Mouse (Mus musculus) forebrain, embryonic 15.5 days (tissue): ENCODE measurements around the gene Msx3. TPM values are rescaled to one million over a fixed set of nuclear protein-coding genes. Genes with fewer than 3 reads are reported as not detected.

ENCODE experiments used
- ATAC-seq: fragments of 200-750 bp; cut with Nextera tagmentation; replicated peaks from 2 replicates; pipeline ENCODE4 v1.8.0; 2017; ENCODE audit warnings: mild to moderate bottlenecking, moderate TSS enrichment, moderate library complexity
- H3K27ac ChIP-seq: fragments of 300-500 bp; sonication (generic); replicated peaks from 2 replicates; pipeline ENCODE4 v1.5.1; 2015; ENCODE audit warnings: mild to moderate bottlenecking, inconsistent platforms
- H3K27me3 ChIP-seq: fragments of 300-500 bp; sonication (generic); 2 replicates; pipeline ENCODE4 v1.6.1; 2015; ENCODE audit warnings: inconsistent platforms
- H3K36me3 ChIP-seq: fragments of 300-500 bp; sonication (generic); 2 replicates; pipeline ENCODE4 v1.6.1; 2015; ENCODE audit warnings: mild to moderate bottlenecking, inconsistent platforms
- H3K4me1 ChIP-seq: fragments of 300-500 bp; sonication (generic); 2 replicates; pipeline ENCODE4 v1.6.1; 2015; ENCODE audit warnings: inconsistent platforms
- H3K4me2 ChIP-seq: fragments of 300-500 bp; sonication (generic); replicated peaks from 2 replicates; pipeline ENCODE4 v1.6.1; 2015; ENCODE audit warnings: mild to moderate bottlenecking, inconsistent platforms
- H3K4me3 ChIP-seq: fragments of 300-500 bp; sonication (generic); 2 replicates; pipeline ENCODE4 v1.5.1; 2015; ENCODE audit warnings: mild to moderate bottlenecking, inconsistent platforms
- H3K9ac ChIP-seq: fragments of 300-500 bp; sonication (generic); replicated peaks from 2 replicates; pipeline ENCODE4 v1.6.1; 2015; ENCODE audit warnings: mild to moderate bottlenecking, inconsistent platforms
- H3K9me3 ChIP-seq: fragments of 300-500 bp; sonication (generic); 2 replicates; pipeline ENCODE4 v1.6.1; 2016; ENCODE audit warnings: inconsistent platforms
- WGBS: fragments of 180-500 bp; shearing (Covaris S2); methylation state at CpG from one replicate; pipeline ENCODE4 v1.1.7; 2015; ENCODE audit warnings: mixed read lengths; 5-methylcytosine and 5-hydroxymethylcytosine counted together
- polyA plus RNA-seq: library from polyadenylated mRNA; unstranded; fragments of >200 nt; fragmentation: Nextera tagmentation; extraction: Ambion mirVana; gene quantifications from 2 replicates; pipeline ENCODE4 v1.2.1, GENCODE M21; 2015

Gene Msx3
- polyA plus RNA-seq, 1 experiment from 2014 or later = 0.73 TPM

GRCm38 (mm10) chr7:140077698-140078097 is 28.8 kb upstream of the Msx3 start:
- no peak overlapping the region for H3K4me2 ChIP-seq
- H3K9ac ChIP-seq = no peak overlapping the region
- H3K36me3 ChIP-seq = 0 out of 2 replicates have a peak, but pooled peaks cover 2% of the 10 kb centered on the region
- H3K9me3 ChIP-seq = no peaks in the 10 kb centered on the region
- no peak for ATAC-seq
- no peak overlapping the region for H3K27ac ChIP-seq
- 76% methylated on average over 6 of the region's 6 CpGs for WGBS
- peaks cover 35% of the 10 kb centered on the region for H3K4me1 ChIP-seq
- no peak overlapping the region for H3K4me3 ChIP-seq
- H3K27me3 ChIP-seq = 0 out of 2 replicates have a peak, but pooled peaks cover 6% of the 10 kb centered on the region

GRCm38 (mm10) chr7:140070042-140070711 is 21.3 kb upstream of the Msx3 start:
- peaks cover 6% of the 10 kb centered on the region; the same call in 1 of the 2 replicates for H3K36me3 ChIP-seq
- H3K9ac ChIP-seq = no peak overlapping the region
- H3K27ac ChIP-seq = no peak overlapping the region
- no peaks in the 10 kb centered on the region for H3K4me1 ChIP-seq
- no peak for ATAC-seq
- 0 out of 2 replicates have a peak overlapping the region, but pooled peaks have one; percentile 25 for H3K4me2 ChIP-seq
- peaks cover 15% of the 10 kb centered on the region for H3K27me3 ChIP-seq
- H3K9me3 ChIP-seq = no peaks in the 10 kb centered on the region
- no peak overlapping the region for H3K4me3 ChIP-seq
- WGBS = 43% methylated on average over 39 of the region's 39 CpGs

GRCm38 (mm10) chr7:140067397-140067796 is 18.5 kb upstream of the Msx3 start:
- Histone ChIP-seq H3K9ac (no peak overlapping the region), H3K9me3 (no peaks in the 10 kb centered on the region), H3K36me3 (peaks cover 4% of the 10 kb centered on the region; the same call in 1 of the 2 replicates), H3K4me3 (no peak overlapping the region), H3K27ac (no peak overlapping the region), H3K27me3 (peaks cover 9% of the 10 kb centered on the region), H3K4me1 (peaks cover 3% of the 10 kb centered on the region; the same call in 1 of the 2 replicates), H3K4me2 (no peak overlapping the region)
- ATAC-seq = no peak
- 69% methylated on average over 6 of the region's 6 CpGs for WGBS

GRCm38 (mm10) chr7:140063092-140063491 is 14.2 kb upstream of the Msx3 start:
- no peak overlapping the region for H3K27ac ChIP-seq

GRCm38 (mm10) chr7:140062307-140062706 is 13.4 kb upstream of the Msx3 start:
- ATAC-seq = peak; percentile 20
- H3K4me1 ChIP-seq = peaks cover 43% of the 10 kb centered on the region
- H3K9ac ChIP-seq = no peak overlapping the region
- H3K9me3 ChIP-seq = no peaks in the 10 kb centered on the region
- no peaks in the 10 kb centered on the region; the same call in 1 of the 2 replicates for H3K27me3 ChIP-seq
- WGBS = 7% methylated on average over 11 of the region's 11 CpGs
- no peak overlapping the region for H3K4me3 ChIP-seq
- H3K27ac ChIP-seq = no peak overlapping the region
- no peaks in the 10 kb centered on the region for H3K36me3 ChIP-seq
- H3K4me2 ChIP-seq = no peak overlapping the region; the same call in 1 of the 2 replicates

More at GRCm38 (mm10) chr7:140063092-140063491, 14.2 kb upstream of the Msx3 start:
- H3K36me3 ChIP-seq = no peaks in the 10 kb centered on the region
- H3K4me2 ChIP-seq = no peak overlapping the region
- 15% methylated on average over 7 of the region's 7 CpGs for WGBS
- no peak for ATAC-seq
- no peak overlapping the region for H3K9ac ChIP-seq
- no peak overlapping the region for H3K4me3 ChIP-seq
- no peaks in the 10 kb centered on the region; the same call in 1 of the 2 replicates for H3K27me3 ChIP-seq
- no peaks in the 10 kb centered on the region for H3K9me3 ChIP-seq
- H3K4me1 ChIP-seq = peaks cover 38% of the 10 kb centered on the region

GRCm38 (mm10) chr7:140061832-140062130 is 12.9 kb upstream of the Msx3 start:
- H3K4me3 ChIP-seq = peak overlapping the region; percentile 35
- peak overlapping the region; percentile 70 for H3K27ac ChIP-seq
- no peaks in the 10 kb centered on the region; the same call in 1 of the 2 replicates for H3K27me3 ChIP-seq
- WGBS = under 1% methylated on average over 6 of the region's 6 CpGs
- 0 out of 2 replicates have a peak overlapping the region, but pooled peaks have one; percentile 55 for H3K9ac ChIP-seq
- peaks cover 43% of the 10 kb centered on the region for H3K4me1 ChIP-seq
- ATAC-seq = no peak; the same call in 1 of the 2 replicates
- H3K36me3 ChIP-seq = no peaks in the 10 kb centered on the region
- no peaks in the 10 kb centered on the region for H3K9me3 ChIP-seq
- H3K4me2 ChIP-seq = peak overlapping the region; percentile 79

- peak; percentile 53 for ATAC-seq
- Histone ChIP-seq H3K27me3 (no peaks in the 10 kb centered on the region; the same call in 1 of the 2 replicates), H3K4me2 (peak overlapping the region; percentile 79), H3K27ac (peak overlapping the region; percentile 70), H3K4me3 (peak overlapping the region; percentile 35), H3K36me3 (no peaks in the 10 kb centered on the region), H3K9me3 (no peaks in the 10 kb centered on the region), H3K4me1 (peaks cover 43% of the 10 kb centered on the region), H3K9ac (peak overlapping the region; percentile 55)
- under 1% methylated on average over 47 of the region's 47 CpGs for WGBS
These were observed 12.3 kb upstream of the Msx3 start for GRCm38 (mm10) chr7:140060936-140061831.

- H3K9ac ChIP-seq = no peak overlapping the region
- H3K4me1 ChIP-seq = peaks cover 43% of the 10 kb centered on the region
- no peak overlapping the region for H3K27ac ChIP-seq
- no peak overlapping the region for H3K4me3 ChIP-seq
- H3K9me3 ChIP-seq = no peaks in the 10 kb centered on the region
- no peak overlapping the region for H3K4me2 ChIP-seq
- 29% methylated on average over 4 of the region's 4 CpGs for WGBS
- H3K27me3 ChIP-seq = no peaks in the 10 kb centered on the region; the same call in 1 of the 2 replicates
- no peaks in the 10 kb centered on the region for H3K36me3 ChIP-seq
- ATAC-seq = no peak
These were observed 10.7 kb upstream of the Msx3 start for GRCm38 (mm10) chr7:140059601-140060000.

- H3K4me2 ChIP-seq = peak overlapping the region; percentile 69
- H3K4me3 ChIP-seq = peak overlapping the region; percentile 49
- H3K36me3 ChIP-seq = no peaks in the 10 kb centered on the region
- peaks cover 43% of the 10 kb centered on the region for H3K4me1 ChIP-seq
- H3K9me3 ChIP-seq = no peaks in the 10 kb centered on the region
- 10% methylated on average over 7 of the region's 7 CpGs for WGBS
- no peak for ATAC-seq
- H3K27ac ChIP-seq = peak overlapping the region; percentile 81
- H3K27me3 ChIP-seq = peaks cover under 1% of the 10 kb centered on the region; the same call in 1 of the 2 replicates
- peak overlapping the region; percentile 69 for H3K9ac ChIP-seq
These were observed 9.6 kb upstream of the Msx3 start for GRCm38 (mm10) chr7:140058528-140058927.

GRCm38 (mm10) chr7:140057413-140058407 is 8.8 kb upstream of the Msx3 start:
- peak overlapping the region; percentile 81 for H3K27ac ChIP-seq
- 2% methylated on average over 53 of the region's 53 CpGs for WGBS
- peaks cover 42% of the 10 kb centered on the region for H3K4me1 ChIP-seq
- peaks cover 7% of the 10 kb centered on the region; the same call in 1 of the 2 replicates for H3K27me3 ChIP-seq
- H3K36me3 ChIP-seq = no peaks in the 10 kb centered on the region
- H3K4me2 ChIP-seq = peak overlapping the region; percentile 69
- no peaks in the 10 kb centered on the region for H3K9me3 ChIP-seq
- H3K4me3 ChIP-seq = peak overlapping the region; percentile 49
- ATAC-seq = peak; percentile 69
- peak overlapping the region; percentile 69 for H3K9ac ChIP-seq

- ATAC-seq = no peak
- Histone ChIP-seq H3K4me3 (no peak overlapping the region), H3K27me3 (peaks cover 40% of the 10 kb centered on the region), H3K4me1 (peaks cover 23% of the 10 kb centered on the region), H3K9me3 (no peaks in the 10 kb centered on the region), H3K27ac (no peak overlapping the region), H3K9ac (no peak overlapping the region), H3K4me2 (no peak overlapping the region), H3K36me3 (no peaks in the 10 kb centered on the region)
- 73% methylated on average over 4 of the region's 4 CpGs for WGBS
These were observed 5.2 kb upstream of the Msx3 start for GRCm38 (mm10) chr7:140054124-140054523.
